Mouse (Mus musculus) CH12.LX (cell line): ENCODE results near the gene Vps37c. TPM values are rescaled to one million over a fixed set of nuclear protein-coding genes. Genes with fewer than 3 reads are reported as not detected.

Experiments
- polyA plus RNA-seq: library from polyadenylated mRNA; unstranded; fragments of >175 nt; gene quantifications from 2 replicates; pipeline ENCODE4 v1.2.1, GENCODE M21; 2012; ENCODE audit warnings: low read depth; ENCODE audit not compliant: insufficient read length
- total RNA-seq, 2 experiments: library from RNA; depleted of rRNA; stranded (reverse); fragments of 300-350 nt in 1 of 2; fragments of >200 nt in 1 of 2; gene quantifications; 2 replicates each; pipeline ENCODE4 v1.2.3; 2012 to 2014

The Vps37c gene
- total and polyA plus RNA-seq, 3 experiments, result 6.2 to 13.0 (median 9.5) TPM

Other genes with a start within 250 kb of the Vps37c start
- gene Lrrc10b, start 231.3 kb upstream of the Vps37c start, total RNA-seq (2012; rRNA removed), result not detected in 2 replicates
- not detected in 2 replicates for gene Lrrc10b, start 231.3 kb upstream of the Vps37c start, total RNA-seq (2014; rRNA removed)
- not detected in 2 replicates for gene Lrrc10b, start 231.3 kb upstream of the Vps37c start, polyA plus RNA-seq
- 0.13 TPM in 1 of 2 replicates, not detected in the other for gene Ppp1r32, start 205.8 kb upstream of the Vps37c start, total RNA-seq (2012; rRNA removed)
- gene Ppp1r32, start 205.8 kb upstream of the Vps37c start, total RNA-seq (2014; rRNA removed), result 0.18 TPM in 1 of 2 replicates, not detected in the other
- 0.25 and 0.49 TPM in 2 replicates for gene Ppp1r32, start 205.8 kb upstream of the Vps37c start, polyA plus RNA-seq
- 25.6 and 29.3 TPM in 2 replicates for gene Cpsf7, start 163.5 kb upstream of the Vps37c start, total RNA-seq (2012; rRNA removed)
- 28.8 and 30.8 TPM in 2 replicates for gene Cpsf7, start 163.5 kb upstream of the Vps37c start, total RNA-seq (2014; rRNA removed)
- 47.8 and 48.8 TPM in 2 replicates for gene Cpsf7, start 163.5 kb upstream of the Vps37c start, polyA plus RNA-seq
- gene Sdhaf2, start 162.6 kb upstream of the Vps37c start, total RNA-seq (2012; rRNA removed), result 31.7 and 35.7 TPM in 2 replicates
- 85.6 and 96.0 TPM in 2 replicates for gene Sdhaf2, start 162.6 kb upstream of the Vps37c start, total RNA-seq (2014; rRNA removed)
- gene Sdhaf2, start 162.6 kb upstream of the Vps37c start, polyA plus RNA-seq, result 54.6 and 57.3 TPM in 2 replicates
- gene Tmem216, start 132.5 kb upstream of the Vps37c start, total RNA-seq (2012; rRNA removed), result 24.0 and 28.1 TPM in 2 replicates
- 25.7 and 31.8 TPM in 2 replicates for gene Tmem216, start 132.5 kb upstream of the Vps37c start, total RNA-seq (2014; rRNA removed)
- 19.9 and 23.7 TPM in 2 replicates for gene Tmem216, start 132.5 kb upstream of the Vps37c start, polyA plus RNA-seq
- 137 and 161 TPM in 2 replicates for gene Cyb561a3, start 111.6 kb upstream of the Vps37c start, total RNA-seq (2012; rRNA removed)
- gene Cyb561a3, start 111.6 kb upstream of the Vps37c start, total RNA-seq (2014; rRNA removed), result 180 and 211 TPM in 2 replicates
- gene Cyb561a3, start 111.6 kb upstream of the Vps37c start, polyA plus RNA-seq, result 301 and 327 TPM in 2 replicates
- gene Tmem138, start 111.4 kb upstream of the Vps37c start, total RNA-seq (2012; rRNA removed), result 14.7 and 15.9 TPM in 2 replicates
- gene Tmem138, start 111.4 kb upstream of the Vps37c start, total RNA-seq (2014; rRNA removed), result 14.0 and 14.1 TPM in 2 replicates
- 25.8 and 30.9 TPM in 2 replicates for gene Tmem138, start 111.4 kb upstream of the Vps37c start, polyA plus RNA-seq
- gene Ddb1, start 83.4 kb upstream of the Vps37c start, total RNA-seq (2012; rRNA removed), result 319 and 365 TPM in 2 replicates
- 299 and 311 TPM in 2 replicates for gene Ddb1, start 83.4 kb upstream of the Vps37c start, total RNA-seq (2014; rRNA removed)
- gene Ddb1, start 83.4 kb upstream of the Vps37c start, polyA plus RNA-seq, result 406 and 451 TPM in 2 replicates
- 10.0 and 11.0 TPM in 2 replicates for gene Tkfc, start 83.1 kb upstream of the Vps37c start, total RNA-seq (2012; rRNA removed)
- 2.4 TPM in 2 replicates for gene Tkfc, start 83.1 kb upstream of the Vps37c start, total RNA-seq (2014; rRNA removed)
- 14.9 and 15.0 TPM in 2 replicates for gene Tkfc, start 83.1 kb upstream of the Vps37c start, polyA plus RNA-seq
- gene Vwce, start 54.5 kb upstream of the Vps37c start, total RNA-seq (2012; rRNA removed), result 0.13 and 0.21 TPM in 2 replicates
- 0.04 TPM in 1 of 2 replicates, not detected in the other for gene Vwce, start 54.5 kb upstream of the Vps37c start, total RNA-seq (2014; rRNA removed)
- gene Vwce, start 54.5 kb upstream of the Vps37c start, polyA plus RNA-seq, result 1.0 and 1.3 TPM in 2 replicates
- gene Pga5, start 10.7 kb upstream of the Vps37c start, total RNA-seq (2012; rRNA removed), result 0.08 TPM in 1 of 2 replicates, not detected in the other
- not detected in 2 replicates for gene Pga5, start 10.7 kb upstream of the Vps37c start, total RNA-seq (2014; rRNA removed)
- not detected in 2 replicates for gene Pga5, start 10.7 kb upstream of the Vps37c start, polyA plus RNA-seq
- gene Cd5, start 50.3 kb downstream of the Vps37c start, total RNA-seq (2012; rRNA removed), result 8.7 and 9.9 TPM in 2 replicates
- 17.7 and 20.7 TPM in 2 replicates for gene Cd5, start 50.3 kb downstream of the Vps37c start, total RNA-seq (2014; rRNA removed)
- gene Cd5, start 50.3 kb downstream of the Vps37c start, polyA plus RNA-seq, result 46.8 and 51.4 TPM in 2 replicates
- 0.08 and 0.17 TPM in 2 replicates for gene Cd6, start 141.3 kb downstream of the Vps37c start, total RNA-seq (2012; rRNA removed)
- gene Cd6, start 141.3 kb downstream of the Vps37c start, total RNA-seq (2014; rRNA removed), result 0.09 and 0.15 TPM in 2 replicates
- 0.73 and 1.3 TPM in 2 replicates for gene Cd6, start 141.3 kb downstream of the Vps37c start, polyA plus RNA-seq
- 84.5 and 86.7 TPM in 2 replicates for gene Slc15a3, start 151.0 kb downstream of the Vps37c start, total RNA-seq (2012; rRNA removed)
- gene Slc15a3, start 151.0 kb downstream of the Vps37c start, total RNA-seq (2014; rRNA removed), result 89.3 and 94.3 TPM in 2 replicates
- 217 and 219 TPM in 2 replicates for gene Slc15a3, start 151.0 kb downstream of the Vps37c start, polyA plus RNA-seq
- 2.0 and 2.9 TPM in 2 replicates for gene Tmem132a, start 181.2 kb downstream of the Vps37c start, total RNA-seq (2012; rRNA removed)
- gene Tmem132a, start 181.2 kb downstream of the Vps37c start, total RNA-seq (2014; rRNA removed), result 0.05 TPM in 1 of 2 replicates, not detected in the other
- 20.2 and 22.9 TPM in 2 replicates for gene Tmem132a, start 181.2 kb downstream of the Vps37c start, polyA plus RNA-seq
- 32.9 and 34.0 TPM in 2 replicates for gene Tmem109, start 193.3 kb downstream of the Vps37c start, total RNA-seq (2012; rRNA removed)
- gene Tmem109, start 193.3 kb downstream of the Vps37c start, total RNA-seq (2014; rRNA removed), result 14.8 and 17.9 TPM in 2 replicates
- 46.3 and 51.5 TPM in 2 replicates for gene Tmem109, start 193.3 kb downstream of the Vps37c start, polyA plus RNA-seq
- 115 and 153 TPM in 2 replicates for gene Prpf19, start 206.5 kb downstream of the Vps37c start, total RNA-seq (2012; rRNA removed)
- 357 and 364 TPM in 2 replicates for gene Prpf19, start 206.5 kb downstream of the Vps37c start, total RNA-seq (2014; rRNA removed)
- 244 and 355 TPM in 2 replicates for gene Prpf19, start 206.5 kb downstream of the Vps37c start, polyA plus RNA-seq
- gene Zp1, start 231.9 kb downstream of the Vps37c start, total RNA-seq (2012; rRNA removed), result not detected in 2 replicates
- gene Zp1, start 231.9 kb downstream of the Vps37c start, total RNA-seq (2014; rRNA removed), result 0.26 TPM in 1 of 2 replicates, not detected in the other
- gene Zp1, start 231.9 kb downstream of the Vps37c start, polyA plus RNA-seq, result not detected in 2 replicates
- gene Ptgdr2, start 248.4 kb downstream of the Vps37c start, total RNA-seq (2012; rRNA removed), result 0.13 and 0.17 TPM in 2 replicates
- gene Ptgdr2, start 248.4 kb downstream of the Vps37c start, total RNA-seq (2014; rRNA removed), result not detected in 2 replicates
- not detected in 2 replicates for gene Ptgdr2, start 248.4 kb downstream of the Vps37c start, polyA plus RNA-seq